Mouse (Mus musculus): ENCODE measurements around the gene Tesmin. TPM values are rescaled to one million over a fixed set of nuclear protein-coding genes. Genes with fewer than 3 reads are reported as not detected.

Gene Tesmin
- total RNA-seq, 2 experiments from 2014 or later = 1.7 TPM; not detected in 1

GRCm38 (mm10) chr19:3434641-3435040, 46.0 kb downstream of the Tesmin start:
- ATAC-seq (replicated peaks; ENCODE audit: low FRiP score, poor library complexity, severe bottlenecking) = no peak

GRCm38 (mm10) chr19:3435824-3436223, 47.2 kb downstream of the Tesmin start:
- no peak for ATAC-seq (replicated peaks; ENCODE audit: low FRiP score, poor library complexity, severe bottlenecking)

GRCm38 (mm10) chr19:3436840-3437239, 48.2 kb downstream of the Tesmin start:
- 0 out of 2 replicates have a peak, but pooled peaks have one; percentile 31 for ATAC-seq (replicated peaks; ENCODE audit: low FRiP score, poor library complexity, severe bottlenecking)

GRCm38 (mm10) chr19:3437980-3438379, 49.3 kb downstream of the Tesmin start:
- ATAC-seq (replicated peaks; ENCODE audit: low FRiP score, poor library complexity, severe bottlenecking) = no peak

GRCm38 (mm10) chr19:3440667-3441066, 52.0 kb downstream of the Tesmin start:
- no peak for ATAC-seq (replicated peaks; ENCODE audit: low FRiP score, poor library complexity, severe bottlenecking)

- no peak for ATAC-seq (replicated peaks; ENCODE audit: low FRiP score, poor library complexity, severe bottlenecking)
Measured at GRCm38 (mm10) chr19:3441092-3441491, 52.4 kb downstream of the Tesmin start.

GRCm38 (mm10) chr19:3447348-3447747, 58.7 kb downstream of the Tesmin start:
- no peak for ATAC-seq (replicated peaks; ENCODE audit: low FRiP score, poor library complexity, severe bottlenecking)

GRCm38 (mm10) chr19:3449248-3449647, 60.6 kb downstream of the Tesmin start:
- ATAC-seq (replicated peaks; ENCODE audit: low FRiP score, poor library complexity, severe bottlenecking) = no peak

- no peak for ATAC-seq (replicated peaks; ENCODE audit: low FRiP score, poor library complexity, severe bottlenecking)
Measured at GRCm38 (mm10) chr19:3450714-3451113, 62.1 kb downstream of the Tesmin start.

- peak; percentile 48; the same call in 1 of the 2 replicates for ATAC-seq (replicated peaks; ENCODE audit: low FRiP score, poor library complexity, severe bottlenecking)
Measured at GRCm38 (mm10) chr19:3451170-3451569, 62.5 kb downstream of the Tesmin start.

GRCm38 (mm10) chr19:3451649-3452048, 63.0 kb downstream of the Tesmin start:
- no peak for ATAC-seq (replicated peaks; ENCODE audit: low FRiP score, poor library complexity, severe bottlenecking)

Other genes with a start within 250 kb of the Tesmin start
- 29.2 and 33.5 TPM in 2 replicates for gene Mrpl21, start 106.0 kb upstream of the Tesmin start, total RNA-seq (2015; ENCODE audit: low replicate concordance)
- gene Mrpl21, start 106.0 kb upstream of the Tesmin start, total RNA-seq (2017; ENCODE audit: low replicate concordance) = 13.6 and 30.7 TPM in 2 replicates
- 0.42 and 1.1 TPM in 2 replicates for gene Ighmbp2, start 105.8 kb upstream of the Tesmin start, total RNA-seq (2015; ENCODE audit: low replicate concordance)
- 1.0 and 1.7 TPM in 2 replicates for gene Ighmbp2, start 105.8 kb upstream of the Tesmin start, total RNA-seq (2017; ENCODE audit: low replicate concordance)
- gene Cpt1a, start 66.5 kb upstream of the Tesmin start, total RNA-seq (2015; ENCODE audit: low replicate concordance) = 17.6 and 22.3 TPM in 2 replicates
- gene Cpt1a, start 66.5 kb upstream of the Tesmin start, total RNA-seq (2017; ENCODE audit: low replicate concordance) = 10.7 and 15.7 TPM in 2 replicates
- not detected in 2 replicates for gene Gal, start 25.7 kb downstream of the Tesmin start, total RNA-seq (2015; ENCODE audit: low replicate concordance)
- gene Gal, start 25.7 kb downstream of the Tesmin start, total RNA-seq (2017; ENCODE audit: low replicate concordance) = not detected in 2 replicates
- gene Ppp6r3, start 186.9 kb downstream of the Tesmin start, total RNA-seq (2015; ENCODE audit: low replicate concordance) = 117 and 121 TPM in 2 replicates
- 142 and 208 TPM in 2 replicates for gene Ppp6r3, start 186.9 kb downstream of the Tesmin start, total RNA-seq (2017; ENCODE audit: low replicate concordance)